Mouse (Mus musculus) stomach, embryonic 15.5 days (tissue): ENCODE results near the gene Ttc7b. TPM values are rescaled to one million over a fixed set of nuclear protein-coding genes. Genes with fewer than 3 reads are reported as not detected.

Experiments
- polyA plus RNA-seq: library from polyadenylated mRNA; unstranded; fragments of >200 nt; fragmentation: Nextera tagmentation; extraction: Ambion mirVana; gene quantifications from 2 replicates; pipeline ENCODE4 v1.2.1, GENCODE M21; 2015

The Ttc7b gene
- polyA plus RNA-seq, 1 experiment from 2014 or later, result 5.4 TPM

Other genes starting within 250 kb of the Ttc7b start
- gene Rps6ka5, start 206.2 kb upstream of the Ttc7b start, polyA plus RNA-seq, result 3.6 and 4.2 TPM in 2 replicates